Mouse (Mus musculus): ENCODE results near the gene Irgm2.
A peak's percentile ranks its signal among the peaks of the same experiment; 100 is the strongest.

GRCm38 (mm10) chr11:58171459-58172091, 27.8 kb upstream of the Irgm2 start, which contains the start of gene Mrpl22:
- TF ChIP-seq EP300 (IDR thresholded peaks at IDR 0.05) (peak; percentile 58; the same call in 1 of the 2 replicates), CTCF (IDR thresholded peaks at IDR 0.05) (no peak)
